Mouse (Mus musculus): Measurements from ENCODE around the gene Tomm20. TPM values are rescaled to one million over a fixed set of nuclear protein-coding genes. Genes with fewer than 3 reads are reported as not detected.

Gene Tomm20
- polyA plus RNA-seq, 1 experiment from 2014 or later, result 175 TPM

DNA sequence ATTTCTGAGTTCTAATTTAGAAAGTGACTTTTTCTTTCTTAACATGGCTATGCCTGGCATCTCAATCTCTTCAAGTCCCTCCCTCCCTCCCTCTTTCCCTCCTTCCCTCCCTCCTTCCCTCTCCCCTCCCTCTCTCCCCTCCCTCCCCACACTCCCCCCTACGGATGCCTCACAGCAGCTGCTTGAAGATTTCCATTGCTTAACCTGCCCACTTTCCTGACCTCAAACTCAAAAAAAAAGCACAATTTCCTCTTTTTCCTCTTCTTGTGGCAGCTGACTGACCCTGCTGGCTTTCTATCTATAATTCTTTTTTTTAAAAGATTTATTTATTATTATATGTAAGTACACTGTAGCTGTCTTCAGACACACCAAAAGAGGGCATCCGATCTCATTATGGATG, 44.6 kb downstream of the Tomm20 start:
- Histone ChIP-seq H3K4me1 (replicated peaks; ENCODE audit: control insufficient read depth, insufficient read depth) (no peaks in the 10 kb centered on the region), H3K9me3 (ENCODE audit: control insufficient read depth, low read length) (no peaks in the 10 kb centered on the region), H3K27ac (replicated peaks) (no peak overlapping the region), H3K9ac (ENCODE audit: low read length) (no peak overlapping the region), H3K4me3 (ENCODE audit: low read depth, low read length) (no peak overlapping the region), H3K36me3 (ENCODE audit: control insufficient read depth, insufficient read depth, low read length) (no peaks in the 10 kb centered on the region), H3K27me3 (ENCODE audit: control insufficient read depth, insufficient read depth, low read length) (no peaks in the 10 kb centered on the region), H3K4me2 (replicated peaks; ENCODE audit: low read depth) (no peak overlapping the region)
- TF ChIP-seq EP300 (optimal IDR thresholded peaks at IDR 0.05) (no peak), CTCF (IDR thresholded peaks at IDR 0.05; ENCODE audit: low read depth) (no peak)
- 54% methylated on average over 2 of the region's 2 CpGs for WGBS
- no peak for ATAC-seq (ENCODE audit: low FRiP score, low TSS enrichment)
- no peak for DNase-seq (ENCODE audit: low spot score)

DNA sequence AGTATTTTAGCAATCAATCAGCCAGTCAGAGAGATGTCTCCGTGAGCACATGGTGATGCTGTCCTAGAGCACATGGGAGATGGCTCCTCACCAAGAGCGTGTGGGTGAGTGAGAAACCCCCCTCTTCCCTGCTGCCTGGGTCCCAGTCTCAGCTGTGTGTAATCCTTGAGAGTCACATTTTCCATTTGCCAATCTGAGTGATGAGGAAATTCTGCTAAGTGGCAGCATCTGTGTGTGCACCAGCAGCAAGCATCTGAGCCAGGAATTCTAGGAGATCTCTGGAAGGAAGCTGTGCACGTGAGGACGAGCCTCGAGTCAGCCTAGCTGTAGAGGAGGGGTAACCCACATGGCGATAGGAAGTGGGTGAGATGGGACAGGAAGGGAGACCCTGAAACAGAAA, 50.5 kb downstream of the Tomm20 start:
- Histone ChIP-seq H3K27me3 (ENCODE audit: control insufficient read depth, insufficient read depth, low read length) (no peaks in the 10 kb centered on the region), H3K9ac (ENCODE audit: low read length) (no peak overlapping the region), H3K4me3 (ENCODE audit: low read depth, low read length) (no peak overlapping the region), H3K36me3 (ENCODE audit: control insufficient read depth, insufficient read depth, low read length) (no peaks in the 10 kb centered on the region), H3K4me1 (replicated peaks; ENCODE audit: control insufficient read depth, insufficient read depth) (no peaks in the 10 kb centered on the region), H3K4me2 (replicated peaks; ENCODE audit: low read depth) (no peak overlapping the region), H3K27ac (replicated peaks) (no peak overlapping the region), H3K9me3 (ENCODE audit: control insufficient read depth, low read length) (no peaks in the 10 kb centered on the region)
- ATAC-seq (ENCODE audit: low FRiP score, low TSS enrichment) (peak; percentile 49; the same call in 1 of the 2 replicates), DNase-seq (ENCODE audit: low spot score) (no peak)
- 35% methylated on average over 6 of the region's 6 CpGs for WGBS
- TF ChIP-seq EP300 (optimal IDR thresholded peaks at IDR 0.05), result no peak
- no peak for TF ChIP-seq CTCF (IDR thresholded peaks at IDR 0.05; ENCODE audit: low read depth)

DNA sequence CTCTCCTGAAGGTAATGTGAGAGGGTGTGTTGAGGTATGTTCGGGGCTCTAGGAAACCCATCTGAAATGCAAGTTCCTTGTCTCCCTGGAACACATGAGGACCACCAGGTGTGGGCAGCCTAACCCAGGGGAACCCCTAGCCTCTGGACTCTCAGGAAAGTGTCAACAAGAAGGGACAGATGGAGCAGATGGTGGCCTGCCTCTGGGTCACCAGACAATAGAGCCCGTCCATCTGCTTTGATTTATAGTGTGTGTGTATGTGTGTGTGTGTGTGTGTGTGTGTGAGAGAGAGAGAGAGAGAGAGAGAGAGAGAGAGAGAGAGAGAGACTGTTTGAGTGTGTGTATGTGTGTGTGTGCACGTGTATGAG, 58.0 kb downstream of the Tomm20 start:
- WGBS, result 79% methylated on average over 3 of the region's 3 CpGs
- Histone ChIP-seq H3K9me3 (ENCODE audit: control insufficient read depth, low read length) (no peaks in the 10 kb centered on the region), H3K4me2 (replicated peaks; ENCODE audit: low read depth) (no peak overlapping the region), H3K36me3 (ENCODE audit: control insufficient read depth, insufficient read depth, low read length) (no peaks in the 10 kb centered on the region), H3K9ac (ENCODE audit: low read length) (no peak overlapping the region), H3K4me3 (ENCODE audit: low read depth, low read length) (no peak overlapping the region), H3K27me3 (ENCODE audit: control insufficient read depth, insufficient read depth, low read length) (no peaks in the 10 kb centered on the region), H3K4me1 (replicated peaks; ENCODE audit: control insufficient read depth, insufficient read depth) (peaks cover 5% of the 10 kb centered on the region; the same call in 1 of the 2 replicates), H3K27ac (replicated peaks) (peak overlapping the region; percentile 86)
- no peak for TF ChIP-seq EP300 (optimal IDR thresholded peaks at IDR 0.05)
- TF ChIP-seq CTCF (IDR thresholded peaks at IDR 0.05; ENCODE audit: low read depth), result no peak
- ATAC-seq (ENCODE audit: low FRiP score, low TSS enrichment) (no peak), DNase-seq (ENCODE audit: low spot score) (no peak)

DNA sequence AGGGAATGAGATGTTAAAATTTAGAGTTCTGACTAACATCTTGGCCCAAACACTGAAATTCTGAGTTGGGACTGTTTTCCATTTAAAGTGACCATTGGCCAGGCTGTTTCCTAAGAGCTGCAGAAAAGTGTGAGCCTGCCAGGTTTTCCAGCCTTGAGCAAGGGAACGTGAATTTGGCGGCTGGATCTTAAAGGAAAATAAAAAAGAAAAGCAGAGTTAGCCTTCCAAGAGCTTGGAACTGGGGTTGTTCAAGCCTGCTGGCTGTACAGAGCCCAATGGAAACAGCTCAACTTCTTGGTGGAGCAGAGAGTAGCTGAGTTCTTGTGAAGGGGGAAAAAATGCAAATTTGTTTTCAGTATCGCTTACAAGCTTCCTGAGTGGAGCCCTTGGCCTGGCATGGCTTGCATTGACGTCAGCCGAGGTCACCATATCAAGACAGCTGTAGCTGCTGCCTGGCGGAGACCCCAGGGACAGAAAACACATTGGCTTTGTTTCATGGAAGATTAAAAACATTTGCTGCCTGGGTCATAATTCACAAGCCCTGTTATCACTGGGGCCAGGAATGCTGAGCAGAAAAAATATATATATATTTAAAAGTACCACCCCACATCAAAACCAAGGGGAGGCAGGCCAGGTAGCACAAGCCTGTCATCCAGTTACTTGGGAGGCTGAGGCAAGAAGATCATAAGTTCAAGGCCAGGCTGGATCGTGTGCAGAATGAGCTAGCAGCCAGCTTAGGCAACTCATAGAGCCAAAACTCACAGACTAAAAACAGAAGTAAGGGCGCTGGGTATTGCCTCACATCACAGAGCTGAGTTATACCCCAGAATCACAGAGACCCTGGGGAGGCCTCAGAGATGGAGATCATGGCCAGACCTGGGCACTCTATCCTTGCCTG, 58.7 kb downstream of the Tomm20 start:
- WGBS, result 54% methylated on average over 8 of the region's 8 CpGs
- TF ChIP-seq EP300 (optimal IDR thresholded peaks at IDR 0.05), result no peak
- TF ChIP-seq CTCF (IDR thresholded peaks at IDR 0.05; ENCODE audit: low read depth), result no peak
- Histone ChIP-seq H3K4me1 (replicated peaks; ENCODE audit: control insufficient read depth, insufficient read depth) (peaks cover 5% of the 10 kb centered on the region; the same call in 1 of the 2 replicates), H3K9me3 (ENCODE audit: control insufficient read depth, low read length) (no peaks in the 10 kb centered on the region), H3K27me3 (ENCODE audit: control insufficient read depth, insufficient read depth, low read length) (no peaks in the 10 kb centered on the region), H3K9ac (ENCODE audit: low read length) (no peak overlapping the region), H3K36me3 (ENCODE audit: control insufficient read depth, insufficient read depth, low read length) (no peaks in the 10 kb centered on the region), H3K4me2 (replicated peaks; ENCODE audit: low read depth) (no peak overlapping the region), H3K4me3 (ENCODE audit: low read depth, low read length) (no peak overlapping the region), H3K27ac (replicated peaks) (peak overlapping the region; percentile 86)
- ATAC-seq (ENCODE audit: low FRiP score, low TSS enrichment) (peak; percentile 28; the same call in 1 of the 2 replicates), DNase-seq (ENCODE audit: low spot score) (no peak)

DNA sequence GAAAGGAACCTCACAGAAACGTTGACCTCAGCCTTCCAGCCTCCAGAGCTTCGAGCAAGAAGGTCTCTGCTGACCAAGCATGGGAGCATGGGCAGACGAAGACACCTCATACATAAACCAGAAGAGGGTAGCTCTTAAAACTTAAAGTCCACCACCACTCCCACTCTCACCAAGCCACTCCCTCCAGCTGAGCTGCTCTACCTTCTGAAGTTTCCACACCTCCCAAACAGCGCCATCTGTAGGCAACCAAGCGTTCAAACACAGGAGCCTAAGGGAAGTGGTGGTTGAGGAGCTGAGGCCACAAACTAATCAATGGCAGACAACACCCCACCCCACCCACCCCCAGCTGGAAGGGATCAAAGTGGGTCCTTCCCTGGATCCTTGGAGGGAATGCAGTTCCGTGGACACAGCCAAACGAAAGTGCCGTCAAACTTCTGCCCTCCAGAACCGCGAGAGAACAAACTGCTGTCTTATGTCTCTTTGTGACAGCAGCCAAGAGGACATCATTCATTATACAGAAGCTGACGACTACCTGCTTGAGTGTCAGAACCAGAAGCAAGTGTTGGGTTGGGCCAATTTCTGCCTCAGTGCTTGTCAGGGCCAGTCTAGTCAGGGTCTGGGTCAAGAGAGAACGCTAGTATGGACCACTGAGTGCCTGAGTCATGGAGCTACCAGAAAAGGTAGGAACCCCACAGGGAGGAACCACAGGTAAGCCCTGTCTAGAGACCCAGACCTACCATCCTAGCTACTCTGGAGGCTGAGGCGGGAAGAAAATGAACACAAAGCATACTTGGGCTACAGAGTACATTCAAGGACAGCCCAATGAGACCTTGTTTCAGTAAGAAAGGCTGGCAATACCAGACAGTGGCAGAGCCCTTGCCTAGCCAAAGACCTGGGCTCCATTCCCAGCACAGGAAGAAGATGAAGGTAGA, 59.8 kb downstream of the Tomm20 start:
- TF ChIP-seq CTCF (IDR thresholded peaks at IDR 0.05; ENCODE audit: low read depth) (peak; percentile 73), EP300 (optimal IDR thresholded peaks at IDR 0.05) (no peak)
- DNase-seq (ENCODE audit: low spot score), result peak; percentile 71
- 58% methylated on average over 13 of the region's 13 CpGs for WGBS

More for the DNA sequence above, 59.8 kb downstream of the Tomm20 start:
- H3K36me3 ChIP-seq (ENCODE audit: control insufficient read depth, insufficient read depth, low read length), result no peaks in the 10 kb centered on the region
- peak overlapping the region; percentile 86 for H3K27ac ChIP-seq (replicated peaks)
- no peak overlapping the region for H3K4me2 ChIP-seq (replicated peaks; ENCODE audit: low read depth)
- peaks cover 5% of the 10 kb centered on the region; the same call in 1 of the 2 replicates for H3K4me1 ChIP-seq (replicated peaks; ENCODE audit: control insufficient read depth, insufficient read depth)
- no peak overlapping the region for H3K9ac ChIP-seq (ENCODE audit: low read length)
- H3K4me3 ChIP-seq (ENCODE audit: low read depth, low read length), result no peak overlapping the region
- no peaks in the 10 kb centered on the region for H3K27me3 ChIP-seq (ENCODE audit: control insufficient read depth, insufficient read depth, low read length)
- no peaks in the 10 kb centered on the region for H3K9me3 ChIP-seq (ENCODE audit: control insufficient read depth, low read length)
- ATAC-seq (ENCODE audit: low FRiP score, low TSS enrichment), result 0 out of 2 replicates have a peak, but pooled peaks have one; percentile 39
